Mouse (Mus musculus): ENCODE measurements around the gene Apba2. TPM values are rescaled to one million over a fixed set of nuclear protein-coding genes. Genes with fewer than 3 reads are reported as not detected.

Apba2 gene
- polyA plus RNA-seq, 1 experiment: 188 TPM

GRCm38 (mm10) chr7:64753678-64754077 is 252.2 kb downstream of the Apba2 start:
- no peak for TF ChIP-seq CTCF (IDR thresholded peaks at IDR 0.05; ENCODE audit: extremely low read depth, insufficient read depth, low read length)
- TF ChIP-seq POLR2A (IDR thresholded peaks at IDR 0.05; ENCODE audit: extremely low read depth, insufficient read depth, low read length): no peak
- Histone ChIP-seq H3K4me1 (ENCODE audit: control insufficient read depth, insufficient read depth, low read length) (peaks cover 8% of the 10 kb centered on the region), H3K27ac (ENCODE audit: insufficient read depth, low read length) (no peak overlapping the region), H3K4me3 (ENCODE audit: insufficient read depth, low read length) (no peak overlapping the region)

- no peak overlapping the region for H3K4me3 ChIP-seq (ENCODE audit: insufficient read depth, low read length)
- peaks cover 8% of the 10 kb centered on the region for H3K4me1 ChIP-seq (ENCODE audit: control insufficient read depth, insufficient read depth, low read length)
- TF ChIP-seq CTCF (IDR thresholded peaks at IDR 0.05; ENCODE audit: extremely low read depth, insufficient read depth, low read length): no peak
- no peak for TF ChIP-seq POLR2A (IDR thresholded peaks at IDR 0.05; ENCODE audit: extremely low read depth, insufficient read depth, low read length)
- no peak overlapping the region for H3K27ac ChIP-seq (ENCODE audit: insufficient read depth, low read length)
These were observed 252.7 kb downstream of the Apba2 start for GRCm38 (mm10) chr7:64754161-64754560.

GRCm38 (mm10) chr7:64755141-64755540 is 253.6 kb downstream of the Apba2 start:
- TF ChIP-seq CTCF (IDR thresholded peaks at IDR 0.05; ENCODE audit: extremely low read depth, insufficient read depth, low read length): no peak
- no peak for TF ChIP-seq POLR2A (IDR thresholded peaks at IDR 0.05; ENCODE audit: extremely low read depth, insufficient read depth, low read length)
- Histone ChIP-seq H3K4me3 (ENCODE audit: insufficient read depth, low read length) (no peak overlapping the region), H3K4me1 (ENCODE audit: control insufficient read depth, insufficient read depth, low read length) (peaks cover 6% of the 10 kb centered on the region), H3K27ac (ENCODE audit: insufficient read depth, low read length) (no peak overlapping the region)

- H3K4me1 ChIP-seq (ENCODE audit: control insufficient read depth, insufficient read depth, low read length): no peaks in the 10 kb centered on the region
- no peak for TF ChIP-seq CTCF (IDR thresholded peaks at IDR 0.05; ENCODE audit: extremely low read depth, insufficient read depth, low read length)
- TF ChIP-seq POLR2A (IDR thresholded peaks at IDR 0.05; ENCODE audit: extremely low read depth, insufficient read depth, low read length): no peak
- no peak overlapping the region for H3K27ac ChIP-seq (ENCODE audit: insufficient read depth, low read length)
- no peak overlapping the region for H3K4me3 ChIP-seq (ENCODE audit: insufficient read depth, low read length)
These were observed 264.1 kb downstream of the Apba2 start for GRCm38 (mm10) chr7:64765595-64765994.

- TF ChIP-seq POLR2A (IDR thresholded peaks at IDR 0.05; ENCODE audit: extremely low read depth, insufficient read depth, low read length): no peak
- no peak for TF ChIP-seq CTCF (IDR thresholded peaks at IDR 0.05; ENCODE audit: extremely low read depth, insufficient read depth, low read length)
- Histone ChIP-seq H3K4me1 (ENCODE audit: control insufficient read depth, insufficient read depth, low read length) (no peaks in the 10 kb centered on the region), H3K4me3 (ENCODE audit: insufficient read depth, low read length) (no peak overlapping the region), H3K27ac (ENCODE audit: insufficient read depth, low read length) (no peak overlapping the region)
These were observed 268.3 kb downstream of the Apba2 start for GRCm38 (mm10) chr7:64769768-64770167.

GRCm38 (mm10) chr7:64770779-64771390 is 269.4 kb downstream of the Apba2 start:
- H3K4me1 ChIP-seq (ENCODE audit: control insufficient read depth, insufficient read depth, low read length): peaks cover 2% of the 10 kb centered on the region; the same call in 1 of the 2 replicates
- no peak overlapping the region for H3K4me3 ChIP-seq (ENCODE audit: insufficient read depth, low read length)
- TF ChIP-seq POLR2A (IDR thresholded peaks at IDR 0.05; ENCODE audit: extremely low read depth, insufficient read depth, low read length) (no peak), CTCF (IDR thresholded peaks at IDR 0.05; ENCODE audit: extremely low read depth, insufficient read depth, low read length) (no peak)
- H3K27ac ChIP-seq (ENCODE audit: insufficient read depth, low read length): no peak overlapping the region

GRCm38 (mm10) chr7:64773465-64773864 is 272.0 kb downstream of the Apba2 start:
- no peak overlapping the region for H3K27ac ChIP-seq (ENCODE audit: insufficient read depth, low read length)
- no peak overlapping the region for H3K4me3 ChIP-seq (ENCODE audit: insufficient read depth, low read length)
- H3K4me1 ChIP-seq (ENCODE audit: control insufficient read depth, insufficient read depth, low read length): peaks cover 4% of the 10 kb centered on the region
- no peak for TF ChIP-seq POLR2A (IDR thresholded peaks at IDR 0.05; ENCODE audit: extremely low read depth, insufficient read depth, low read length)
- TF ChIP-seq CTCF (IDR thresholded peaks at IDR 0.05; ENCODE audit: extremely low read depth, insufficient read depth, low read length): peak; percentile 31

- Histone ChIP-seq H3K27ac (ENCODE audit: insufficient read depth, low read length) (no peak overlapping the region), H3K4me1 (ENCODE audit: control insufficient read depth, insufficient read depth, low read length) (peaks cover 21% of the 10 kb centered on the region), H3K4me3 (ENCODE audit: insufficient read depth, low read length) (no peak overlapping the region)
- no peak for TF ChIP-seq CTCF (IDR thresholded peaks at IDR 0.05; ENCODE audit: extremely low read depth, insufficient read depth, low read length)
- no peak for TF ChIP-seq POLR2A (IDR thresholded peaks at IDR 0.05; ENCODE audit: extremely low read depth, insufficient read depth, low read length)
These were observed 275.4 kb downstream of the Apba2 start for GRCm38 (mm10) chr7:64776708-64777489.

- H3K4me1 ChIP-seq (ENCODE audit: control insufficient read depth, insufficient read depth, low read length): peaks cover 21% of the 10 kb centered on the region
- peak overlapping the region; percentile 88 for H3K27ac ChIP-seq (ENCODE audit: insufficient read depth, low read length)
- no peak overlapping the region for H3K4me3 ChIP-seq (ENCODE audit: insufficient read depth, low read length)
- TF ChIP-seq CTCF (IDR thresholded peaks at IDR 0.05; ENCODE audit: extremely low read depth, insufficient read depth, low read length) (no peak), POLR2A (IDR thresholded peaks at IDR 0.05; ENCODE audit: extremely low read depth, insufficient read depth, low read length) (no peak)
These were observed 278.0 kb downstream of the Apba2 start for GRCm38 (mm10) chr7:64779501-64779900.

- Histone ChIP-seq H3K27ac (ENCODE audit: insufficient read depth, low read length) (no peak overlapping the region), H3K4me3 (ENCODE audit: insufficient read depth, low read length) (no peak overlapping the region), H3K4me1 (ENCODE audit: control insufficient read depth, insufficient read depth, low read length) (peaks cover 11% of the 10 kb centered on the region)
- no peak for TF ChIP-seq CTCF (IDR thresholded peaks at IDR 0.05; ENCODE audit: extremely low read depth, insufficient read depth, low read length)
- no peak for TF ChIP-seq POLR2A (IDR thresholded peaks at IDR 0.05; ENCODE audit: extremely low read depth, insufficient read depth, low read length)
These were observed 283.5 kb downstream of the Apba2 start for GRCm38 (mm10) chr7:64785040-64785439.
